Mouse (Mus musculus): ENCODE data around the gene Zmynd19.

DNA sequence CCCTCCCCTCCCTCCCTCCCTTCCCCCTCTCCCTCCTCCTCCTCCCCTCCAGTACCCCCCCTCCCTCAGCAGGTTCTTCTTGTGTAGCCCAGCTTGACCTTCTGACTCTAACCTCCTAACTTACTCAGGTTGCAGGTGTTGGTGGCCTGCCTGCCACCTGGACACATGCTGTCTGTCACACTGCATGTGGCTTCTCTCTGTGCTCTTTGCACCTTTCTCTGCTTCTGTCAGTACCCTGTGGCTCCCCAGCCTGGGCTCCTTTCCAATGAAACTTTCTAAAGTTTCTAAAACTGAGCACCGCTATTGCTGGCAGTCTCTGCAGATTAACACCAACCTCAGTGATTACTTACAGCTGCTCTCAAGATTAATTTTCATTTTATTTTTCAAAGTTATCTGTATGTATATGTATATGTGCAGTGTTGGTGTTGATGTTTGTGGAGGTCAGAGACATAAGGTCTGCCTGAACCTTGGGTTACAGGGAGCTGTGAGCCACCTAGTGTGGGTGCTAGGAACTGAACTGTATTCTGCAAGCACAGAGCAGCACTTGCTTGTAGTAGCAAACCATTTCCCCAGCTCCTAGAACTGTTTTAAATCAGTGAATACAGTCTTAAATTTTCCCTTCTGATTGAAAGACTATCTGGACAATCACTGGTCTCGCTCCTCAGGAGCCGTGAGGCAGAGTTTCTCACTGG is 51.1 kb downstream of the Zmynd19 start:
- TF ChIP-seq CTCF (IDR thresholded peaks at IDR 0.05 in 2 of 3, conservative IDR thresholded peaks at IDR 0.05 in 1 of 3; ENCODE audit: control insufficient read depth in 1 of 3, insufficient read depth in 1 of 3, low read depth in 2 of 3, low read length in 3 of 3, poor library complexity in 1 of 3, severe bottlenecking in 1 of 3): peak; percentile 39 to 60 (median 42); a peak in 4 of 6 replicates
- no peak for TF ChIP-seq ZMIZ1 (IDR thresholded peaks at IDR 0.05; ENCODE audit: low read depth, low read length)
- TF ChIP-seq MAX (IDR thresholded peaks at IDR 0.05; ENCODE audit: low read length): no peak
- TF ChIP-seq CHD2 (IDR thresholded peaks at IDR 0.05; ENCODE audit: low read length): no peak
- TF ChIP-seq KAT2A (conservative IDR thresholded peaks at IDR 0.05; ENCODE audit: low read depth, low read length): no peak
- TF ChIP-seq POLR2A (IDR thresholded peaks at IDR 0.05; ENCODE audit: control insufficient read depth in 1 of 2, insufficient read depth in 1 of 2, low read depth in 1 of 2, low read length in 2 of 2, poor library complexity in 1 of 2): no peak
- TF ChIP-seq USF1 (IDR thresholded peaks at IDR 0.05; ENCODE audit: low read depth, low read length): no peak
